Mouse (Mus musculus) kidney, postnatal 10 days (tissue): ENCODE measurements around the gene Rnf157.
"Not testable (repeated sequence)": the region's sequence is repeated elsewhere in the genome, so short reads cannot be mapped to it uniquely, and the experiment has no call there.

Experiments
- DNase-seq: peaks from one replicate; pipeline ENCODE4 v3.0.0; 2021; ENCODE audit warnings: mixed read lengths

The Rnf157 gene

DNA sequence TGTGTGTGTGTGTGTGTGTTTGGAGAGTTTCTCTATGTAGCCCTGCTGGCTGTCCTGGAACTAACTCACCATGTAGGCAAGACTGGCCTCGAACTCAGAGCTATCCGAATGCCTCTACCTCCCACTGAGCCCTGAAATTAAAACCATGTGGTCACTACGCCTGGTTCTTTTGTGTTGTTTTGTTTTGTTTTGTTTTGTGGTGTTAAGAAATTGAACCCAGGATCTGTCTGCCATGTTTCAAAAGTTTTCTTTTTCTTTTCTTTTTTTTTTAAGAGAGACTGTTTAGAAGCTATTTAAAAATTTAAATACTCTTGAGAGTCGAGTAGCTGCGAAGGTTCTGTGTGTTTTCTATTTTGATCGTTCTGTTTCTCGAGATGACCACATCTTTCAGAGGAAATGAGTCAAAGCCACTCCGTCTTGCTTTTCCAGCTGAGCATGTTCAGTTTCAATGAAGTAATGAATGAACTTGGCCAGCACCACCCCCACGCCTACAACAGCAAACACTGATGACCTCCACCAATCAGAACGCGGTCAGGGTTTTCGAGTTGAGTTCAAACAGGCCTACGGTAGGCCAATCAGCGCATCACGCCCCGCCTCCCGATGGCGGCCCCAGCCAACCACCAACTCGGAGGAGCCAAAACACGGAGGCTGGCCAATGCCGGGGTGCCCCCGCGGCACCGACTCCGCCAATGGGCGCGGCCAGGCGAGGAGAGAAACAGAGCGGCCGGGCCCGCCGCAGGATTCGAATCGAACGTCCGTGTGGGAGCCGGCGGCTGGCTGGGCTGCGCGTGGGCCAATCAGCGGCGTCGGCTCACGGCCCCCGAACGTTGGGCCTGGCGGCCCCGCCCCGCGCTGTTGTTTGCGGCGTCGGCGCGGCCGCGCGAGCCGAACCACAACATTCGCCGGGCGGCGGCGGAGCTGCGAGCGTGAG, 20.8 kb upstream of the Rnf157 start, which contains the start of gene Ubald2:
Gene Ubald2 (plus strand): TSS at position 739 of the 931 bp plus-strand sequence.
- peak; percentile 99 for DNase-seq

DNA sequence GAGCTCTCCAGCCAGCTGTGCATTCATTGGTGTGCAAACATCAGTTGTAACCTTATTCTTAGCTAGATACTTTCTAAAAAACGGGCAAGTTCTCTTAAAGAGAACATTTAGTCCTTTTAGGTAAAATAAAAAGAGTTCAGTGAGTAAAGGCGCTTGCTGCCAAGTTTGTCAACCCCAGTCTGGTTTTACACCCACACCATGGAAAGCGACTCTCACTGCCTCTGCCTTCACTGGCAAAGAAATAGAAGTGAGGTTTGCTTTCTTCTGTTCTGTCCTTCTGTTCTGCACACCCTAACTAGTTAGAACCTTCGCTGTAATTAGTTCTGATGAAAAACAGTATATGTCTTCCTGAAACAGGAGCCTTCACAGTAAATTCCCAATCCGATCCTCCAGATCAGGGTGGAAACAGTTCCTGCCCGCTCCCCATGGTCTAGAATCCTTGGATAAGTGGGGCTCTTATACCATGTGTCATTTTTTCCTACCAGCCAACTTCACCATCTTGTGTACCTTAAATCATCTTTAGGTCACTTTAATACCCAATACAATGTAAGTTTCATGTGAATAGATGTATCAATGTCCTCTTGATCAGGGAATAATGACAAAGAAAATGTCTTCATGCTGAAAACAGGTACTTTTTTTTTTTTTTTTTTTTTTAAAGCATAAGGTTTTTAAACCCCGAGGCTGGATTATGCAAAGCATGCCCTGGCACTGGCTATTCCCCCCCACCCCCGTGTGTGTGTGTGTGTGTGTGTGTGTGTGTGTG, 19.9 kb upstream of the Rnf157 start:
- no peak for DNase-seq

DNA sequence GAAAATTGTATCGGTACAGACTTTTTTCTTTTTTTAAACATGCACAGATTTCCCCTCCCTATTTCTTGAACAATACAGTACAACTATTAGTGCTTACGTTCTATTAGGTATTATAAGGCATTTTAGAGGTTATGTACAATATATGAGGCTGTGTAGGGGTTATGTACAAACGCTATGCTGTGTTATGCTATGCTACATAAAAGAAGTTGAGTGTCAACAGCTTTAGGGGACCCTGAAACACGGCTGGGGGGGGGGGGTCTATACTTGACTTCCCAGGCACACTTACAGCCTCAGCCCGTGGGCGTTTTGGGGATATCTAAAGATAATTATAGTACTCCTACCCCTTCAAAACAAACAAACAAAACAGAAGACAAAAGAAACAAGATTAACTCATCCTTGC, 19.3 kb upstream of the Rnf157 start:
- no peak for DNase-seq

DNA sequence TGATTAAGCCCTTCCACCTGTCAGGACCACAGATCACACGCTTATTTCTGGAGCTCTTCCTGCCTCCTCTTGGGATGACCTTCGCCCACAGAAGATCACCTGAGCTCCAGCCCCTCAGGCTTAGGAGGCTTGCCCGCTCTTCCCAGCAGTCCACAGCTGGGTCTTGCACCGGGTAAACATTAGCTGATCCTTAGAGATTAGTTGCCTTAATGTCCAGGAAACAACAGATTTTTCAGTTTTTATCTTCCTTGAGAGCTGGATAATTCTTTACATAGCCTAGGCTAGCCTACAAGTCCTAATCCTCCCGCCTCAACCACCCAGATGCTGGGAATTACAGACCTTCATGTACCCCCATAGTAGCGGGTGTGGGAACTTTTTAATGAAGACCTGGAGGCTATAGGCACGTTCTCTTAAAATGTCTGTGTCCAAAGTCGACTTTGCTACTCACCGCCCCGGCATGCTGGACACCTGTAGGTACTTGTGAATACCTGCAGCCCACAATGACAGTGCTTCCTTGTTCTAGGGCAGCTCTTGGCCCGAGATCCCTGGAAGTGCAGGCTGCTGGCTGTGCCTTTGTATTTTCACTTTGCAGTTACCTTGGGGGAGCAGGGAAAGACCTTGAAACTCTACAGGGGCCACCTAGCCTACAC, 18.7 kb upstream of the Rnf157 start:
- peak; percentile 52 for DNase-seq

DNA sequence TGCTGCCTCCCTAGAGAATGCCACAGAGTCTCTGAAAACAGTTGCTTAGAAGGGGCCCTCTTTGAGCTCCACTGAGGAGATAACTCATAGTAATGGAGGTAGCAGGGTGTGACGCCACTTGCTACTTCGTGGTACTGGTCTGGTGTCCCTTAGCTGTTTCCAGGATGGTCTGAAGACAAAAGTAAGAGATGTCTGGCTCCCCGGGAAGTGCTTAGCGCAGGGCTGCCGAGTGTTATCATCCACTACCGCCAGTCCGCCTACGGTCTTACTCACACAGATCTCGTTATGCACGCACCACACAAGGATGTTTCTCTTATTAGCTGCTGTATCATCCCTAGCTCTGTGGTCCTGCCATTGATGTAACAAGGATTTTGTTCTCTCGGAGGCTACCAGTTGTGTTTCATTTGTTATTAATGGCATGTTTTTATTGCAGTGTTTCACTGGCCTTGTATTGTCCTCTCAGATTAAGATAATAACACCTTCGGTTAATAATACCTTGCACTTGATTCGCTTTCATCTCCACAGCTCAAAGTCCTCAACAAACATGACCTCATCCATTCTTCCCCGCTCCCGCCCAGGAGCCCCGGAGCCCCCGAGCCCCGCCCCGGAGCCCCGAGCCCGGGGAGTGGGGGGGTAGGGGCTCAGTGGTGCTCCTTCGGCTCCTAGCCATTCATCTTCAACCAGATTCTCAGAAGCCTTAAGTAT, 18.0 kb upstream of the Rnf157 start:
- DNase-seq, result peak; percentile 25

DNA sequence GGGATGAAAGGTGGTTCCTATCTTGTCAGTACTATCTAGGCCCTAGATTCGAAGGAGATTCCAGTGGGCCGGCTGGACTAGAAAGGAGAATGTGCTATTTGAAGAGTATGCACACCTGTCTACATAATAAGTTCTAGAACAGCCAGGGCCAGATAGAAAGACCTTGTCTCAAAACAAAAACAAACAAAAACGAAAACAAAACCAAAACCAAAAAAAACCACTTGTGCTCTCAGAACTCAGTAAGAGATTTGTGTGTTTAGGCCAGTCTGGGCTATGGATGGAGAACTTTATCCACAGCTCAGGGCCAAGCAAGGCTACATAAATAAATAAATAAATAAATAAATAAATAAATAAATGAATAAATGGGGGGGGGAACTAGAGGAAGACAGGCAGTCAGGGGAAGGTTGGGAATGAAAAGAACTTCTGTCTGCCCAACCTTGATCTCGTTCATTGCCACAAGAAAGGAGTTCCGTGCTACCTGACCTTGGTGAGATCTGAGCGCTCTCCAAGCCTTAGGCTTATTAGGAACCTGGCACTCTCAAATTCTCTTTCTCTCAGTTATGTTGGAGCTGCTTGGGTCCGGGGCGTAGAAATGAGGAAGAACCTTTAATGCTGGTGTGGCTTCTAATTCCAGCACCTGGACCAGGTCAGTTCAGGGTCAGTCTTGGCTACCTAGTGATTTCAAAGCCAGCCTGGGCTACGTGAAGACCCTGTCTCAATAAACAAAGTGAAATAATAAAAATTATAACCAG, 17.2 kb upstream of the Rnf157 start:
- DNase-seq, result no peak

DNA sequence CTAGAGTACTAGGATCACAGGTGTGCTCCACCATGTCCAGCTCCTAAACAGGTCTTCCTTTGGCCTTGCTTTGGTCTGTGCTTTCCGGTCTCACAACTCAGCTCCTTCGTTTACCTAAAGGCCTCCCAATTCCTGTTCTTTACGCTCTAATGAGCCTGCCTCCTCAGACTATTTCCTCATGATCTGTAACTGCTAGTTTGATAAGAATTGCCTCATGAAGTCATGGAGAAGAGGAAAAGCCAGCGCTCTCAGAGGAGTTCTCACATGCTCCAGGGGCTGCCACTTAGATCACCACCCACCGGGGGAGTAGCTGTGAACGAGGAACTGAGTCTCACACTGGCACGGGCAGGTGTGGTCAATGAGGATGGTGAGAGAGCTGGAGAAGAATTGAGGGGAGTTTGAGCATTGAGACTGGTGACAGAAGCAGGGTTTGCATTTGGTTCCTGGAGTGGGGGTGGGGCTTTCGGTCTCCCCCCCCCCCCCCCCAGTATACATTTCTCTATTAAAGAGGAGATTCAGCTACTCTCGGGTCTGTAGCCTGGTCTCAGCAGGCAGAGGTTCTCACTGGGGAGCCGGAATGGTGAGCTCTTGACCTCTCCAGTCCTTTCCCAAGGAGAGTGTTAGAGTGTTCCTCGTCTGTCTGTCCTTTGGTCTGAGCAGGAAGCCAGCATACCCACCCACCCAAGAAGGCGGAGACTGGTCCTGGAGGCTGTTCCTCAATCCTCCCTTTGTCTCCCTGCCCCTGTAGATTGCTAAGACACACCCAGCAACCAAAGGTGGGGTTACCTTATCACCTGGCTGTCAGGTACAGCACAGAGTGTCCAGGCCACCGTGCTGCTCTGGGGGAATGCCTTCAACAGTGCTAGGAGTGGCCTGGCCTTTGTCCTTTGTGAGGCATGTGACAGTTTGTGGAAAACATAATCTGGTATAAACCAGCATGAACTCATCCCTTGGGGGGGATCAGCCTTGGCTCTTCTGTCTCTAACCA, 16.3 kb upstream of the Rnf157 start:
- DNase-seq, result peak; percentile 43

DNA sequence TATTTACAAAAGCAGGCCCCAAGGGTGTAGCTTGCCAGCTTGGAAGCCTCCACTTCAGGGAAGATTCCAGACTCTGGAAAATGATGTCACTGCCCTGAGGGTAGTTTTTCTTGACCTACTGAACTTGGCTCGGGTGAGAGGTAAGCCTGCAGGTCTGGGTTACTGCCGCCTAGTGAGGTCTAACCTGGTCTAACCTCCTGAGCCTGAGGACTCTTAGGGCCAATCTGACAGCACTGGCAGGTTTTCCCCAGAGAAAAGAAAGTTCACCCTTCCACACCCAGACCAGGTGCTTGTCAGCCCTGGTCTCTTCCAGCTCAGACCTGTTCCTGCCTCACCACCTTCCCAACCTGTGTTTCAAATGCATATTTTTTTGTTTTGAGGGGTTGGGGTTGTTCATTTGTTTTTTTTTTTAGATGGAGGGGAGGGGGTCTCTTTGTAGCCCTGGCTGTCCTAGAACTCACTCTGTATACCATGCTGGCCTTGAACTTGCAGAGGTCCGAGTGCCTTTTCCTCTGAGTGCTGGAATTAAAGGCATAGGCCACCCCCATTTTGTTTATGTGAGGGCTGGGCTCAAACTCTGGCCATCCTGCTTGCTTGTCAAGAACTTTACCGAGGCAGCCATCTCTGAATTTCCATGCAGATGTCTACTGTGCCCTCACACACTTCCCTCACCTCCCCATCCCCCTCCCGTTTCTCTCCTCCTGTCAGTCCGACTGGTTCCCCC, 14.2 kb upstream of the Rnf157 start:
- no peak for DNase-seq

DNA sequence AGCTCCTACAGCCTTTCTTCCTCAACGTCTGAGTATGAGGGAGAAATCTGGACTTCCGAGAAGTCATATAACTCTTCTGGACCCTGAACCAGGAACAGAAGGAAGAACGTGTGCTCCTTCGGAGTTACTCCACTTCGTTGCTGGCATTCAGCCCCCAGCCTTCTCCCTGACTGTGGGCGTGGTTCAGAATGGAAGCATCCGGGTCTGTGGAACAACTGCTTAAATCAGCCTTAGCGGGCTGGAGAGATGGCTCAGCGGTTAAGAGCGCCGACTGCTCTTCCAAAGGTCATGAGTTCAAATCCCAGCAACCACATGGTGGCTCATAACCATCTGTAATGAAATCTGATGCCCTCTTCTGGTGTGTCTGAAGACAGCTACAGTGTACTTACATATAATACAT, 13.5 kb upstream of the Rnf157 start:
- not testable (repeated sequence) for DNase-seq

DNA sequence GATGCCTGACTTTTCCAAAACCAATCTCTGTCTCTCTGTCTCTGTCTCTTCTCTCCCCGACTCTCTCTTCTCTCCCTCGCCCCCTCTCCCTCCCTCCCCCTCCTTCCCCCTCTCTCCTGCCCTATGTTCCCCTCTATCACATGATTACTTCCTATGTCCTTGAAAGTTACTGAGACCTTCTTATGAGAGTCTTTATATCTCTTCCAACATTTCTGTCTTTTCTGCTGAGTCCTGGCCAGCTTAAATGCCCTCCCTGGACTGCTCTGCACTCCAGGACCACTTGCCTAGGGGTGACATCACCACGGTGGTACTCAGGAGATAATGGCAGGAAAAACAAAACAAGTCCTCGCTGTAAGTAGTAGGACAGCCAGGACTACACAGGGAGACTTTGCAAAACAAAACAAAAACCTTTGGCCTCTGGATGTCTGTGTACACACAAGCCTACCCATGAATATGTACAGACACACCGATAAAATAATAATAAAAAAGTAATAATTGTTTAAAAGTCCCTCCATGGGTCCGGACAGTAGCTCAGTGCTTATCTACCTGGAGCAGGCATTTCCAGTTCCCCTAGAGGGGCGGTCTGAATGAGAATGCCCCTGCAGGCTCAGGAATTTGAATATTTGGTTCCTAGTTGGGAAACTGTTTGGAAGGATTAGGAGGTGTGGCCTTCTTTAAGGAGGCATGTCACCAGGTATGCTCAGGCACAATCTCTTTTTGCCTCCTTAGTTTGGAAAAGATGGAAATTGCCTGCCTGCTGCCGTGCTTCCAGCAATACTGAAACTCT, 12.0 kb upstream of the Rnf157 start:
- no peak for DNase-seq

DNA sequence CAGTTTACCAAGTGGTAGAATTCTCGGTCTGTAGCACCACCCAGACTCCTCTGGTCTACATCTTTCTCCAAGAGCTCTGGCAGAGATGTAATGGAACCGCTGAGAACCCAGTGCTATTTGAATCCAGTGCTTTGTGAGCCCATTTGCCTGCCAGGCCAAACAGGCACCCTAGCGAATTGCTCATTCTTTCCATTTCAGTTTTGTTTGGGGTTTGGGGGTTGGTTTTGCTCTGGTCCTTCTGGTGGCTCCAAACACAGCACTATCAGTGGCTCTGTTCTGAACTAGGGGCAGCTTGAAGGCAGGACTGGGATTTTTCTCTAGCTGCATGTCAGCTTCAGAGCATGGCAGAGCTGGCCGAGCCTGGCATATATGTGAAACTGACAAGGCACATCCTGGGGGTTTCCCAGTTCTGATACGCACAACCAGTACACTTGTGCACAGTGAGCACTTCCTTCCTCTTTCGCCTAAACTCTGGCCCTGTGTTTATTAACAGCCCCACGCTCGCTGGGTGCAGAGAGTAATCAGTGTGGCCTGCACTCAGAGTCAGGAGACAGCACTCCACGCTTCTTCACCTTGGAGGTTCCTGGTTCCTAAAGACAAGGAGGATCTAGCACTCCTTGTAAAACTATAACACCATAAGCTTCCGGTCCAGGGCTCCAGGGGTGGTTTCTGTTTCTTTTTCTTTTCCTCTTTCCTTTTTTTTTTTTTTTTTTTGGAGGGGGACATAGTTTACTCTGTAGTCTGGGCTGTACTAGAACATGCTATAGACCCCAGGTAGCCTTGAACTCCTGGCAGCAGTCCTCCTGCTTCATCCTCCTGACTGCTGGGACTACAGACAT, 11.2 kb upstream of the Rnf157 start:
- DNase-seq, result peak; percentile 25

DNA sequence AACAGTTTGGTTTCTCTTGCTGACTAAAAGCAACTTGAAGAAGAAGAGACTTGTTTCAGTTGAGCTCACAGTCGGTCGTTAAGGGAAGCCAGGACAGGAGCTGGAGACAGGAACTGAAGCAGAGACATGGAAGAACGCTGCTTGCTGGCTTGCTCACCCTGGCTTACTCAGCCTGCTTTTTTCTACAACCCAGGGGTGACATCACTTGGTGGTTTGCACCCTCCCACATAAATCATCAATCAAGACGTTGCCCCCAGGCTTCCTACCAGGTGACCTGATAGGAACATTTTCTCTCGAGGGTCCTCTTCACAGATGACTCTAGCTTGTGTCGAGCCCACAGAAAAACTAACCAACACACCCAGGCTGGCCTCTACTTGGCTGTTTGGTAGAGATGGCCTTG, 10.4 kb upstream of the Rnf157 start:
- DNase-seq, result no peak

DNA sequence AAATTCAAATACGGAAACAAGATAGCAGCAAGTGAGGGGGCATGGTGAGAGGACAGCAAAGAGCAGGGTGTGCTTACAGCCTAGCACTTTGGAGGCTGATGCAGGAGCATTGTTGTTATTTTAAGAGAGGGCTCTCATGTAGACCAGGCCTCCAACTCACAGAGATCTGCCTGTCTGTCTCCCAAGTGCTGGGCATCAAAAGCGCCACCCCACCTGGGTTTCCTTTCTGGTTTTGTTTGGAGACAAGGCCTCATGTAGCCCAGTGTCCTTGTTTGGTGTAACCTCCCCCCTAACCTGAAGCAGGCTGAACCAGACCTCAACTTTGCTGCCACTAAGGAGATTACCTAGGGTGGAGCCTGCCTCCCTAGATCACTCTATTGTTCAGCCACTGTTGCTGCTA, 9.7 kb upstream of the Rnf157 start:
- no peak for DNase-seq

DNA sequence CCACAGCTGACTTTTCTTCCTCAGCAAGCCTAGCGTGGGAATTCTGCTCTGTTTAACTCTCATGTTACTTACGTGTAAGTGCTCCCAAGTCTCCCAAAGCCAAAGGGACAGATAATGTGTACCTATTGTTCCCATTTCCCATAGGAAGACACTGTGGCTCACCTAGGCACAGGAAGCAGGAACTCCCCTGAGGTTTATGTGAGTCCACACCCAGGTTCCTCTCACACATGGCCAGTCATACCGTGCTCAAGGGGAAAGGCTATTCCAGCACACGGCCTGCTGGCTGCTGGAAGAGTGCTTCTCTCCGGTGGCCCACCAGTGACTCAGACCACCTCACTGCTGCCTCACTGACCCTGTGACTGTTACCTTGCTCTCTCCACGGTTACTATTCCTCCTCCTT, 8.3 kb upstream of the Rnf157 start:
- no peak for DNase-seq

DNA sequence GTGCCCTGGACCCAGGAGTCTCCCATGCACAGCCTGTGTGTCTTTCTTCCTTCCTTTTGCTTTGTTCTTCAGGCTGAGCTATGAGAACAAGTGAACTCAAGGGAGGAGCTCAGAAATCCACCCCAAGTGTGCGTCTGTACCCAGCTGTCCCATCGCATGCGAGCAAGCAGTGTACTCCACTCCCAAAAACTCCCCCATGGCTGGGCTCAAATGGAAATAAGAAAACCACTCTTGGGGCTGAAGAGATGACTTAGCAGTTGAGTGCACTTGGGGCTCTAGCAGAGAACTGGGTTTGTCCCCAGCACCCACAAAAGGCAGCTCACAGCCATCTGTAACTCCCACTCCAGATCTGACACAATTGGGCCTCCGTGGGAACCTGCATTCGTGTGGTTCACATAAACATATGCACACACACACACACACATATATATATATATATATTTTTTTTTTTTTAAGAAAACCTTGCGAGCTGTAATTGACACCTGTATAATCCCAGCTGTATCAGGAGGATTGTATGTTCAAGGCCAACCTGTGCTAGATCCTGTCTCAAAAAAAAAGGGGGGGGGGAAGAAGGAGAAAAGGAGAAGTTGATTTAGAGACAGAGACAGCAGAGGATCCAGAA, 6.1 kb upstream of the Rnf157 start:
- no peak for DNase-seq

DNA sequence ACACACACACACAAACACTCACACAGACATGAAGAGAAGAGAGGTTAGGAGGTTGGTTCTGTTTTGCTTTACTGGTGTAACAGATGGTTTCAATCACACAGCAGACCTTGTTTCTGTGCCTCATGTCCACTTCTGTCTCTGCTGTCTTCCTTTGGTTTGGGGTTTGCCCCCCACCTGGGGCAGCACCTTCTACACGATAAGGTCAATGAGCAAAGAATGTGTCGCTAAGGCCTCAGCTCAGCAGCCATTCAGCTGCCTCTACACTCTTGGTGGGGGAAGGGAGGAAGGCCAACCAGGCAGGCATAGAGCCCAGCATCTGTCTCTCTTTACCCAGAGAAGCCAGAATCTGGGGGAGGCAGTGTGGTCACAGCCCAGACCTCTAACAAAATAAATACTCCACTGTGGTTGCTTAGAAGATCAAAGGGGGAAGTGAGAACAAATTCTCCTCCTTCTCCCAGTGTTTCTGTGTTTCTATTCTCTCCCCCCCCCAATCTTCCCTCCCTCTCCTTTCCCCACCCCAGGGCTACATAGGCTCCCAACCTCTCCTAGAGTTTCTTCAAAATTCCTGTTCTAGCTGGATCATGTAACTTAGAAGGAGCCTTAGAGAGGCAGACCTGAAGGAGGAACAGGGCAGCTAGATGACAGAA, 5.5 kb upstream of the Rnf157 start:
- DNase-seq, result peak; percentile 65

DNA sequence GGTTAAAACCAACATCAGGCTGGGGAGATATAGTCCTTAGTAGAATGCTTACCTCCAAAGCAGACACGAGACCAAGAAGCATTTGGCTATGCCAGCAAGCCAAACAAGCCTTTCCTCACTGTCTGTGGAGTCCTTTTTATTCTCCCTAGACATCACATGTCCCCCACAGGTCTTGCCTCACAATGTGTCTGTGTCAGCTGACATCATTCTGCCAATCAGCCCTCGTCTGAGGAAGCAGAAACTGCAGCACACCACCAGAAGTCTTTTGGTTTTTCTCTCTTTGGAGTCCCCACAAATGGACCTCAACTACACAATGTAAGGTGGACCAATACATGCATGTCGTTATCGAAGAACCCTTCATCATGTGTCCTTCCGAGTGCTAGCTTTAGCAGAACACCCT, 4.2 kb upstream of the Rnf157 start:
- no peak for DNase-seq
